Mouse (Mus musculus) hindbrain, embryonic 11.5 days (tissue): ENCODE measurements around the gene Wdr19. TPM values are rescaled to one million over a fixed set of nuclear protein-coding genes. Genes with fewer than 3 reads are reported as not detected.

Experiments
- ATAC-seq: fragments of 200-750 bp; cut with Nextera tagmentation; 2 replicates; pipeline ENCODE4 v1.8.0; 2017; ENCODE audit warnings: mild to moderate bottlenecking, moderate TSS enrichment, moderate library complexity; ENCODE audit not compliant: low FRiP score
- DNase-seq: peaks from one replicate; pipeline ENCODE4 v3.0.0-alpha.2; 2015; ENCODE audit warnings: low spot score
- H3K27ac ChIP-seq: fragments of 300-500 bp; sonication (generic); 2 replicates; pipeline ENCODE4 v1.5.1; 2014; ENCODE audit warnings: mild to moderate bottlenecking, low read depth, low read length
- H3K27me3 ChIP-seq: fragments of 300-500 bp; sonication (generic); 2 replicates; pipeline ENCODE4 v1.6.1; 2014; ENCODE audit warnings: mild to moderate bottlenecking, low read length, moderate library complexity, mixed read lengths; ENCODE audit not compliant: control insufficient read depth, insufficient read depth
- H3K36me3 ChIP-seq: fragments of 300-500 bp; sonication (generic); 2 replicates; pipeline ENCODE4 v1.6.1; 2014; ENCODE audit warnings: mild to moderate bottlenecking, low read length, moderate library complexity, mixed read lengths; ENCODE audit not compliant: control insufficient read depth, insufficient read depth
- H3K4me1 ChIP-seq: fragments of 300-500 bp; sonication (generic); replicated peaks from 2 replicates; pipeline ENCODE4 v1.6.1; 2014; ENCODE audit warnings: low read length, mixed read lengths; ENCODE audit not compliant: control insufficient read depth, insufficient read depth
- H3K4me2 ChIP-seq: fragments of 300-500 bp; sonication (generic); replicated peaks from 2 replicates; pipeline ENCODE4 v1.6.1; 2014; ENCODE audit warnings: mild to moderate bottlenecking, low read depth, low read length
- H3K4me3 ChIP-seq: fragments of 300-500 bp; sonication (generic); 2 replicates; pipeline ENCODE4 v1.5.1; 2014; ENCODE audit warnings: low read depth, low read length
- H3K9ac ChIP-seq: fragments of 300-500 bp; sonication (generic); 2 replicates; pipeline ENCODE4 v1.6.1; 2014; ENCODE audit warnings: low read depth, low read length
- H3K9me3 ChIP-seq: fragments of 300-500 bp; sonication (generic); 2 replicates; pipeline ENCODE4 v1.6.1; 2016; ENCODE audit warnings: low read length; ENCODE audit not compliant: control insufficient read depth
- WGBS: fragments of 180-500 bp; shearing (Covaris S2); extraction: QIAGEN DNeasy Blood & Tissue Kit; methylation state at CpG from one replicate; pipeline ENCODE4 v1.1.7; 2014; 5-methylcytosine and 5-hydroxymethylcytosine counted together
- polyA plus RNA-seq: library from polyadenylated mRNA; unstranded; fragments of >200 nt; fragmentation: Nextera tagmentation; extraction: Ambion mirVana; gene quantifications from 2 replicates; pipeline ENCODE4 v1.2.1, GENCODE M21; 2014

Gene Wdr19
- polyA plus RNA-seq, 1 experiment from 2014 or later, result 13.9 TPM

- no peaks in the 10 kb centered on the region for H3K4me1 ChIP-seq
- no peak overlapping the region for H3K27ac ChIP-seq
- no peak for ATAC-seq
- H3K27me3 ChIP-seq, result no peaks in the 10 kb centered on the region
- WGBS, result 90% methylated on average over 9 of the region's 9 CpGs
- no peak overlapping the region for H3K4me2 ChIP-seq
- H3K36me3 ChIP-seq, result 0 out of 2 replicates have a peak, but pooled peaks cover 2% of the 10 kb centered on the region
- no peak overlapping the region for H3K9ac ChIP-seq
- H3K9me3 ChIP-seq, result no peaks in the 10 kb centered on the region
- H3K4me3 ChIP-seq, result no peak overlapping the region
- no peak for DNase-seq
Observed at GRCm38 (mm10) chr5:65300121-65300520, 100.6 kb downstream of the Wdr19 start.

DNA sequence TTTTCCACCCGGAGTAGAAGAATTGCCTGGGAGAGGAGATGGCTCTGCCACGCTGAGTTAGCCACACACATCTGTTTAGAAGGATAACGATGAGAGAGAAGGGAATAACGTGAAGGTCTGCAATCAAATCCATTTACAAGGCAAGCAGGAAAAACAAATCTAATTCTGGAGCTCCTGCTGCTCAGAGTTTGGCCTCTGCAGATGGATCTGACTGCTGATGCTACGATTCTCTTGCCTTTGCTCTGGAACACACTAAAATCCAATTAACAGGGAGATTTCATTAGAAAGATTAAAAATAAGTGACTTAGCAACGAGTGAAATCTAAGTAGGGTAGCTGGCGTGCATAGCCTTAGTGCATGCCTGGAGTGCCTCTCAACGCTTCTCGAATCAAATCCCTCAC lies 106.0 kb downstream of the Wdr19 start:
- no peak overlapping the region for H3K9ac ChIP-seq
- WGBS, result 89% methylated on average over 9 of the region's 9 CpGs
- no peaks in the 10 kb centered on the region for H3K9me3 ChIP-seq
- no peak overlapping the region for H3K4me3 ChIP-seq
- H3K27me3 ChIP-seq, result no peaks in the 10 kb centered on the region
- no peaks in the 10 kb centered on the region for H3K4me1 ChIP-seq
- no peaks in the 10 kb centered on the region for H3K36me3 ChIP-seq
- no peak overlapping the region for H3K4me2 ChIP-seq
- no peak for DNase-seq
- no peak overlapping the region for H3K27ac ChIP-seq
- no peak for ATAC-seq

DNA sequence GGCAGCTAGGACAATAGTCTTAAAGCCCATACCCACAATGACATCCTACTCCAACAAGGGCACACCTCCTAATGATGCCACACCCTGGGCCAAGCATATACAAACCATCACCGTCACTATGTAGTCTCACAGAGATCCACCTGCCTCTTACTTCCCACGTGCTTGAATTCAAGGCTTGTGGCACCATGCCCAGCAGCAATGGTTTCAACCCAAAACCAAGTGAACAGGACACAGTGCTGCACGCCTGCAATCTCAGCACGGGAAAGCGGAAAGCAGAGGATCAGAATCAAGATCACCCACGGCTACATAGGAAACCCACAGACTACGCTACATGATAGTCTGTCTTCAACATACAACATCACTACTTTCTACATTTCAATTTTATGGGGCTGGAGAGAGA lies 108.7 kb downstream of the Wdr19 start:
- no peaks in the 10 kb centered on the region for H3K36me3 ChIP-seq
- ATAC-seq (no peak), DNase-seq (no peak)
- H3K4me1 ChIP-seq, result no peaks in the 10 kb centered on the region
- no peak overlapping the region for H3K27ac ChIP-seq
- H3K9ac ChIP-seq, result no peak overlapping the region
- WGBS, result 95% methylated on average over 7 of the region's 7 CpGs
- H3K9me3 ChIP-seq, result no peaks in the 10 kb centered on the region
- H3K27me3 ChIP-seq, result no peaks in the 10 kb centered on the region
- no peak overlapping the region for H3K4me3 ChIP-seq
- no peak overlapping the region for H3K4me2 ChIP-seq

DNA sequence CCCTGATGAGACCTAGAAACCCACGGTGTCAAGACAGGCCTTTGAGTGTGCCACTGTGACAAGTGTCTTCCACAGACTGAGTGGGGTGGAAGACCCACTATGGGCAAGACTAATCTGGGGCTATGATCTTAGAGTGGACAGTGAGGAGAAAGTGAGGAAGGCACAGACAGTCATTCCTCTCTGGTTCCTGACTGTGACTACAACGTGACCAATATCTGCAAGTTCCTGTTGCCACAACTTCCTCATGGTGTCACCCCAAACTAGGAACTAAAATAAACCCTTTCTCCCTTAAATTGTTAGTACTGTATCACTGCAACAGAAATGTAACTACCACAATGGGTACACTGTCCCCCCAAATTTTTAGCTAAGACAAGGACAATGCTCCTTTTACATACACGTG lies 109.4 kb downstream of the Wdr19 start:
- no peak for ATAC-seq
- Histone ChIP-seq H3K4me2 (no peak overlapping the region), H3K4me1 (no peaks in the 10 kb centered on the region), H3K9ac (no peak overlapping the region), H3K9me3 (no peaks in the 10 kb centered on the region), H3K4me3 (no peak overlapping the region), H3K27ac (no peak overlapping the region), H3K36me3 (no peaks in the 10 kb centered on the region), H3K27me3 (no peaks in the 10 kb centered on the region)
- WGBS, result 96% methylated on average over 3 of the region's 3 CpGs
- no peak for DNase-seq

Other genes starting within 250 kb of the Wdr19 start
- gene Tlr6, start 239.6 kb upstream of the Wdr19 start, polyA plus RNA-seq, result 0.77 and 1.1 TPM in 2 replicates
- 18.0 and 21.8 TPM in 2 replicates for gene Fam114a1, start 229.6 kb upstream of the Wdr19 start, polyA plus RNA-seq
- gene Tmem156, start 107.6 kb upstream of the Wdr19 start, polyA plus RNA-seq, result 0.10 and 0.22 TPM in 2 replicates
- 25.3 and 26.0 TPM in 2 replicates for gene Klhl5, start 92.2 kb upstream of the Wdr19 start, polyA plus RNA-seq
- gene Rfc1, start 136.0 kb downstream of the Wdr19 start, polyA plus RNA-seq, result 81.1 TPM in 2 replicates
- gene Klb, start 148.6 kb downstream of the Wdr19 start, polyA plus RNA-seq, result 0.11 TPM in 1 of 2 replicates, not detected in the other
- gene Rpl9, start 191.7 kb downstream of the Wdr19 start, polyA plus RNA-seq, result 894 and 900 TPM in 2 replicates
- gene Lias, start 191.8 kb downstream of the Wdr19 start, polyA plus RNA-seq, result 64.7 and 66.5 TPM in 2 replicates
- 69.0 and 70.3 TPM in 2 replicates for gene Ugdh, start 236.3 kb downstream of the Wdr19 start, polyA plus RNA-seq